21 mouse cellular contexts compared by ENCODE assay signal in the genomic region with DNA sequence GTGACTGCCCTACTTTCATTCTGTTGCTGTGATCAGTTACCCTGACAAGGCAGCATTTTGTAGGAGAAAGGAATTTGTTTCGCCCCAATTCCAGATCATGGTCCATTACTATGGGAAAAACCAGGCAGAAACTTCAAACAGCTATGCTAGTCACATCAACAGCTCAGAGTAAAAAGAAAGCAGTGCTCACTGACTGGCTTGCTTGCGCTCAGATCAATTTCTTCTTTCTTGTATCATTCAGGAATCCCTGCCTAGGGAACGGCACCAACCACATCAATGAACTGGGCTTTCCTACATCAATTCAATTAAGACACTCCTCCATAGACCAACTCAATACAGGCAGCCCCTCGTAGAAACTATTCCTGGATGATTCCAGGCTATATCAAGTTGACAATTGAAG.
"Had no signal": no experiment of that assay in that cellular context is flagged by ENCODE, and none has a peak within 500 bp of the region (broad histone marks: within the 10 kb centered on the region; RNA-seq: fewer than 3 reads in every experiment).

No protein-coding gene starts in this region.

- H3K4me1 ChIP-seq: heart, embryonic 10.5 days; heart, embryonic 12.5 days; hindbrain, embryonic 13.5 days; hindbrain, embryonic 15.5 days; limb, embryonic 10.5 days; limb, embryonic 12.5 days; liver, embryonic 13.5 days; liver, embryonic 15.5 days had no signal

- DNase-seq: gastrocnemius, adult 2 months; gastrocnemius, postnatal 10 days; gastrocnemius, postnatal 25 days; heart, adult 18-20 months; heart, postnatal 10 days; kidney, adult 11 months; kidney, adult 8-10 months; kidney, postnatal 10 days; kidney, postnatal 25 days; kidney, postnatal 4 days; liver; liver, embryonic 13.5 days had no signal

- H3K4me3 ChIP-seq: gastrocnemius, adult 2 months; heart, embryonic 10.5 days; heart, embryonic 12.5 days; hindbrain, embryonic 13.5 days; hindbrain, embryonic 15.5 days; left cerebral cortex, adult 2 months; limb, embryonic 10.5 days; limb, embryonic 12.5 days; liver, embryonic 13.5 days; liver, embryonic 15.5 days had no signal

- H3K27ac ChIP-seq: gastrocnemius, adult 2 months; heart, embryonic 10.5 days; hindbrain, embryonic 13.5 days; hindbrain, embryonic 15.5 days; hindbrain, postnatal 0 days; left cerebral cortex, adult 2 months; limb, embryonic 10.5 days; limb, embryonic 12.5 days; liver, embryonic 13.5 days; liver, embryonic 15.5 days had no signal
